In the genomic region with DNA sequence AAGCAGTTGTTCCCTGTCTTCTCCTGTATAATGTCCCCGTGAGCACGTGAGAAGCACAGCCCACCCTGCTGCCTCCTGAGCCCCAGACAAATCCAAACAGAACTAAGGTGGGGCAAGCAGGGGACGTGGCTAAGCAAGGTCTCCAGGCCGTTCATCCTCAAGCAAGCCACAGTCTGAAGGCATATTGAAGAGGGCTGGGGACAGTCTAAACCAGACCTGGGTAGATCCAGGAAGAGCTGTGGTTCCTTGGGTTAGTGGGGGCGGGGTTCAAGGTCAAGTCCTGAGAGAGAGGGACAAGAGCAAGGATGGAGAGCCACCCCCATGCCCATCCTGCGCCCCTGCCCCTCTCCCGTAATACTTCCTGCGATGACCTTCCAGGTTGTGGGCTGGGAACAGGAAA, we compare ENCODE assay signal across 16 mouse cellular contexts.
DNase-seq lines count a peak whose midpoint lies in the region; ATAC-seq lines count a peak whose summit lies in the region.
"Had no signal": no experiment of that assay in that cellular context is flagged by ENCODE, and none has a peak within 500 bp of the region (broad histone marks: within the 10 kb centered on the region; RNA-seq: fewer than 3 reads in every experiment).

No protein-coding gene starts in this region.

- no peak overlapping the region for H3K4me3 ChIP-seq in hindbrain, embryonic 15.5 days
- H3K4me3 ChIP-seq in hindbrain, embryonic 16.5 days (ENCODE audit: low read length): no peak overlapping the region
- H3K4me3 ChIP-seq in forebrain, embryonic 15.5 days: 0 out of 2 replicates have a peak overlapping the region, but pooled peaks have one; percentile 3
- H3K4me3 ChIP-seq in neural tube, embryonic 15.5 days (replicated peaks): no peak overlapping the region
- no peak overlapping the region for H3K4me3 ChIP-seq in intestine, embryonic 15.5 days (replicated peaks)
- H3K4me3 ChIP-seq: stomach, embryonic 15.5 days had no signal

- peaks cover 40% of the 10 kb centered on the region for H3K4me1 ChIP-seq in hindbrain, embryonic 15.5 days (replicated peaks)
- peaks cover 11% of the 10 kb centered on the region for H3K4me1 ChIP-seq in hindbrain, embryonic 16.5 days (ENCODE audit: control insufficient read depth, insufficient read depth, low read depth, low read length)
- H3K4me1 ChIP-seq in forebrain, embryonic 15.5 days: peaks cover 72% of the 10 kb centered on the region
- H3K4me1 ChIP-seq in neural tube, embryonic 15.5 days: peaks cover 55% of the 10 kb centered on the region
- H3K4me1 ChIP-seq in intestine, embryonic 15.5 days (replicated peaks): 0 out of 2 replicates have a peak, but pooled peaks cover 9% of the 10 kb centered on the region

- H3K36me3 ChIP-seq in hindbrain, embryonic 15.5 days: no peaks in the 10 kb centered on the region
- no peaks in the 10 kb centered on the region for H3K36me3 ChIP-seq in hindbrain, embryonic 16.5 days (ENCODE audit: control insufficient read depth, insufficient read depth, low read length)
- no peaks in the 10 kb centered on the region for H3K36me3 ChIP-seq in forebrain, embryonic 15.5 days
- H3K36me3 ChIP-seq in neural tube, embryonic 15.5 days: no peaks in the 10 kb centered on the region
- no peaks in the 10 kb centered on the region for H3K36me3 ChIP-seq in intestine, embryonic 15.5 days
- H3K36me3 ChIP-seq: stomach, embryonic 15.5 days had no signal

- H3K27ac ChIP-seq in hindbrain, embryonic 15.5 days (replicated peaks): no peak overlapping the region
- H3K27ac ChIP-seq in hindbrain, embryonic 16.5 days (ENCODE audit: low read depth, low read length): no peak overlapping the region
- no peak overlapping the region for H3K27ac ChIP-seq in forebrain, embryonic 15.5 days (replicated peaks)
- H3K27ac ChIP-seq in neural tube, embryonic 15.5 days (replicated peaks): no peak overlapping the region
- H3K27ac ChIP-seq in intestine, embryonic 15.5 days: no peak overlapping the region

- no peaks in the 10 kb centered on the region for H3K9me3 ChIP-seq in hindbrain, embryonic 15.5 days
- H3K9me3 ChIP-seq in hindbrain, embryonic 16.5 days (ENCODE audit: control insufficient read depth, low read length): no peaks in the 10 kb centered on the region
- no peaks in the 10 kb centered on the region for H3K9me3 ChIP-seq in forebrain, embryonic 15.5 days
- H3K9me3 ChIP-seq in neural tube, embryonic 15.5 days (replicated peaks): no peaks in the 10 kb centered on the region
- no peaks in the 10 kb centered on the region for H3K9me3 ChIP-seq in intestine, embryonic 15.5 days
- H3K9me3 ChIP-seq: stomach, embryonic 15.5 days had no signal

- DNase-seq in ES-CJ7 (ENCODE audit: low read depth, low spot score): peak; percentile 53
- DNase-seq in right cerebral cortex, adult 18-20 months: no peak
- DNase-seq: adrenal gland, postnatal 10 days; cerebellum, adult 9-10 months; gastrocnemius, postnatal 36 days; liver; lung, postnatal 10 days; right cerebral cortex, postnatal 25 days had no signal

- 86% methylated on average over 8 of the region's 8 CpGs for WGBS in hindbrain, embryonic 15.5 days
- WGBS in hindbrain, embryonic 16.5 days: 86% methylated on average over 8 of the region's 8 CpGs
- WGBS in forebrain, embryonic 15.5 days: 88% methylated on average over 8 of the region's 8 CpGs
- 83% methylated on average over 8 of the region's 8 CpGs for WGBS in neural tube, embryonic 15.5 days
- WGBS in intestine, embryonic 15.5 days: 75% methylated on average over 8 of the region's 8 CpGs

- 0 out of 2 replicates have a peak overlapping the region, but pooled peaks have one; percentile 81 for H3K4me2 ChIP-seq in hindbrain, embryonic 15.5 days
- H3K4me2 ChIP-seq in hindbrain, embryonic 16.5 days (ENCODE audit: low read length): no peak overlapping the region
- no peak overlapping the region; the same call in 1 of the 2 replicates for H3K4me2 ChIP-seq in forebrain, embryonic 15.5 days (replicated peaks)
- peak overlapping the region; percentile 74 for H3K4me2 ChIP-seq in neural tube, embryonic 15.5 days
- no peak overlapping the region; the same call in 1 of the 2 replicates for H3K4me2 ChIP-seq in intestine, embryonic 15.5 days (replicated peaks)

- no peaks in the 10 kb centered on the region for H3K27me3 ChIP-seq in hindbrain, embryonic 15.5 days
- H3K27me3 ChIP-seq in hindbrain, embryonic 16.5 days (replicated peaks; ENCODE audit: control insufficient read depth, insufficient read depth, low read length): no peaks in the 10 kb centered on the region
- no peaks in the 10 kb centered on the region for H3K27me3 ChIP-seq in forebrain, embryonic 15.5 days
- no peaks in the 10 kb centered on the region for H3K27me3 ChIP-seq in neural tube, embryonic 15.5 days (replicated peaks)
- no peaks in the 10 kb centered on the region for H3K27me3 ChIP-seq in intestine, embryonic 15.5 days (replicated peaks)

- H3K9ac ChIP-seq in hindbrain, embryonic 15.5 days: no peak overlapping the region
- no peak overlapping the region for H3K9ac ChIP-seq in hindbrain, embryonic 16.5 days (ENCODE audit: low read depth, low read length)
- H3K9ac ChIP-seq in forebrain, embryonic 15.5 days (replicated peaks): no peak overlapping the region
- H3K9ac ChIP-seq in neural tube, embryonic 15.5 days (replicated peaks): no peak overlapping the region
- H3K9ac ChIP-seq in intestine, embryonic 15.5 days: no peak overlapping the region
- H3K9ac ChIP-seq: stomach, embryonic 15.5 days had no signal

- no peak for ATAC-seq in hindbrain, embryonic 15.5 days (ENCODE audit: low FRiP score, low read depth)
- ATAC-seq in hindbrain, embryonic 16.5 days: no peak
- no peak for ATAC-seq in forebrain, embryonic 15.5 days (replicated peaks)
- no peak for ATAC-seq in neural tube, embryonic 15.5 days (ENCODE audit: low FRiP score)
- no peak for ATAC-seq in intestine, embryonic 15.5 days
- ATAC-seq: activated CD4-positive, CD25-positive, alpha-beta regulatory T cell, adult 4 months; intestine, postnatal 0 days had no signal

Comparison
In these comparisons a context has a peak if more than half of its experiments do, and no peak if none do; other contexts are left out.
1. H3K4me2 ChIP-seq: peak in hindbrain, embryonic 15.5 days (single experiment) and neural tube, embryonic 15.5 days (single experiment); none in hindbrain, embryonic 16.5 days (single experiment), forebrain, embryonic 15.5 days (single experiment) and intestine, embryonic 15.5 days (single experiment).